Mouse (Mus musculus) cortical plate, adult 2 months (tissue): ENCODE measurements around the gene Slc20a1.

ENCODE experiments used
- CTCF ChIP-seq: fragments of 200-500 bp; IDR thresholded peaks from 2 replicates; pipeline ENCODE4 v1.5.1; 2011; ENCODE audit warnings: mild to moderate bottlenecking, control low read depth, low read length; ENCODE audit not compliant: insufficient read depth; ENCODE audit errors: extremely low read depth
- POLR2A ChIP-seq: fragments of 200-500 bp; IDR thresholded peaks from 2 replicates; pipeline ENCODE4 v1.6.1; 2011; ENCODE audit warnings: mild to moderate bottlenecking, low read length, control low read depth; ENCODE audit not compliant: insufficient read depth; ENCODE audit errors: extremely low read depth

GRCm38 (mm10) chr2:129258056-129258455, 59.5 kb downstream of the Slc20a1 start:
- no peak for TF ChIP-seq CTCF
- TF ChIP-seq POLR2A, result no peak
